Mouse (Mus musculus) limb, embryonic 14.5 days (tissue): ENCODE measurements at regions not wholly inside any gene's neighbourhood (a gene's known extent, or its start where the extent isn't known, plus 50 kb on each side); places are given as distances from the start of the nearest gene placed in this dataset.

ENCODE experiments used
- ATAC-seq: fragments of 200-750 bp; cut with Nextera tagmentation; 2 replicates; pipeline ENCODE4 v1.8.0; 2017; ENCODE audit warnings: low read depth, moderate number of reproducible peaks, moderate TSS enrichment; ENCODE audit not compliant: low FRiP score
- DNase-seq: peaks from one replicate; pipeline ENCODE4 v3.0.0-alpha.2; 2015; ENCODE audit warnings: low spot score
- H3K27ac ChIP-seq: fragments of 300-500 bp; sonication (generic); replicated peaks from 2 replicates; pipeline ENCODE4 v1.5.1; 2014; ENCODE audit warnings: low read depth, mild to moderate bottlenecking, low read length, moderate library complexity, mixed read lengths
- H3K27me3 ChIP-seq: fragments of 300-500 bp; sonication (generic); 2 replicates; pipeline ENCODE4 v1.6.1; 2014; ENCODE audit warnings: low read length, mixed read lengths; ENCODE audit not compliant: control insufficient read depth, insufficient read depth
- H3K36me3 ChIP-seq: fragments of 300-500 bp; sonication (generic); 2 replicates; pipeline ENCODE4 v1.6.1; 2014; ENCODE audit warnings: mild to moderate bottlenecking, low read length, moderate library complexity, mixed read lengths; ENCODE audit not compliant: control insufficient read depth, insufficient read depth
- H3K4me1 ChIP-seq: fragments of 300-500 bp; sonication (generic); 2 replicates; pipeline ENCODE4 v1.6.1; 2014; ENCODE audit warnings: antibody characterized with exemption, low read length, mixed read lengths; ENCODE audit not compliant: control insufficient read depth, insufficient read depth
- H3K4me2 ChIP-seq: fragments of 300-500 bp; sonication (generic); replicated peaks from 2 replicates; pipeline ENCODE4 v1.6.1; 2014; ENCODE audit warnings: low read depth, mild to moderate bottlenecking, low read length, moderate library complexity; ENCODE audit not compliant: severe bottlenecking
- H3K4me3 ChIP-seq: fragments of 300-500 bp; sonication (generic); replicated peaks from 2 replicates; pipeline ENCODE4 v1.5.1; 2014; ENCODE audit warnings: low read length
- H3K9ac ChIP-seq: fragments of 300-500 bp; sonication (generic); 2 replicates; pipeline ENCODE4 v1.6.1; 2014; ENCODE audit warnings: mild to moderate bottlenecking, low read depth, low read length, moderate library complexity; ENCODE audit not compliant: severe bottlenecking
- H3K9me3 ChIP-seq: fragments of 300-500 bp; sonication (generic); 2 replicates; pipeline ENCODE4 v1.6.1; 2016; ENCODE audit warnings: low read length; ENCODE audit not compliant: control insufficient read depth
- POLR2A ChIP-seq: fragments of 200-500 bp; IDR thresholded peaks from 2 replicates; pipeline ENCODE4 v1.8.0; 2012; ENCODE audit warnings: inconsistent platforms, mild to moderate bottlenecking, moderate library complexity, borderline replicate concordance; ENCODE audit not compliant: insufficient read depth, insufficient read length; ENCODE audit errors: extremely low read depth
- WGBS: fragments of 180-500 bp; shearing (Covaris S2); extraction: QIAGEN DNeasy Blood & Tissue Kit; methylation state at CpG from one replicate; pipeline ENCODE4 v1.1.7; 2014; 5-methylcytosine and 5-hydroxymethylcytosine counted together

GRCm38 (mm10) chr9:113300846-113301245 lies 407.2 kb downstream of the Pdcd6ip start:
- 12% methylated on average over 2 of the region's 2 CpGs for WGBS
- H3K4me2 ChIP-seq, result no peak overlapping the region
- no peaks in the 10 kb centered on the region for H3K4me1 ChIP-seq
- DNase-seq (no peak), ATAC-seq (no peak)
- H3K4me3 ChIP-seq, result no peak overlapping the region
- H3K9ac ChIP-seq, result no peak overlapping the region
- no peaks in the 10 kb centered on the region for H3K9me3 ChIP-seq
- no peak overlapping the region for H3K27ac ChIP-seq
- no peaks in the 10 kb centered on the region for H3K27me3 ChIP-seq
- no peak for TF ChIP-seq POLR2A
- no peaks in the 10 kb centered on the region for H3K36me3 ChIP-seq

GRCm38 (mm10) chr9:113299900-113300299 lies 408.2 kb downstream of the Pdcd6ip start:
- 38% methylated on average over 3 of the region's 3 CpGs for WGBS
- no peaks in the 10 kb centered on the region for H3K9me3 ChIP-seq
- no peak overlapping the region for H3K9ac ChIP-seq
- H3K36me3 ChIP-seq, result no peaks in the 10 kb centered on the region
- ATAC-seq (no peak), DNase-seq (no peak)
- H3K4me2 ChIP-seq, result no peak overlapping the region
- no peaks in the 10 kb centered on the region for H3K4me1 ChIP-seq
- H3K27me3 ChIP-seq, result no peaks in the 10 kb centered on the region
- H3K4me3 ChIP-seq, result no peak overlapping the region
- TF ChIP-seq POLR2A, result no peak
- H3K27ac ChIP-seq, result no peak overlapping the region

- no peaks in the 10 kb centered on the region for H3K27me3 ChIP-seq
- WGBS, result 61% methylated on average over 5 of the region's 5 CpGs
- no peak overlapping the region for H3K27ac ChIP-seq
- H3K4me1 ChIP-seq, result no peaks in the 10 kb centered on the region
- no peaks in the 10 kb centered on the region for H3K9me3 ChIP-seq
- TF ChIP-seq POLR2A, result no peak
- DNase-seq (no peak), ATAC-seq (no peak)
- no peak overlapping the region for H3K9ac ChIP-seq
- H3K4me2 ChIP-seq, result no peak overlapping the region
- no peak overlapping the region for H3K4me3 ChIP-seq
- no peaks in the 10 kb centered on the region for H3K36me3 ChIP-seq
These were observed 412.1 kb downstream of the Pdcd6ip start for GRCm38 (mm10) chr9:113295850-113296467.

- no peaks in the 10 kb centered on the region for H3K9me3 ChIP-seq
- TF ChIP-seq POLR2A, result no peak
- ATAC-seq, result no peak
- H3K27ac ChIP-seq, result no peak overlapping the region
- H3K9ac ChIP-seq, result no peak overlapping the region
- no peak overlapping the region for H3K4me3 ChIP-seq
- no peaks in the 10 kb centered on the region for H3K36me3 ChIP-seq
- WGBS, result 28% methylated on average over 4 of the region's 4 CpGs
- no peaks in the 10 kb centered on the region for H3K27me3 ChIP-seq
- no peak overlapping the region for H3K4me2 ChIP-seq
- DNase-seq, result no peak
- no peaks in the 10 kb centered on the region for H3K4me1 ChIP-seq
These were observed 420.7 kb downstream of the Pdcd6ip start for GRCm38 (mm10) chr9:113287397-113287796.

GRCm38 (mm10) chr9:113283244-113283643 lies 424.8 kb downstream of the Pdcd6ip start:
- no peak for TF ChIP-seq POLR2A
- Histone ChIP-seq H3K36me3 (no peaks in the 10 kb centered on the region), H3K4me1 (no peaks in the 10 kb centered on the region), H3K27ac (no peak overlapping the region), H3K4me2 (no peak overlapping the region), H3K9ac (no peak overlapping the region), H3K4me3 (no peak overlapping the region), H3K27me3 (no peaks in the 10 kb centered on the region), H3K9me3 (no peaks in the 10 kb centered on the region)
- no peak for ATAC-seq
- no peak for DNase-seq
- 43% methylated on average over 1 of the region's 1 CpGs for WGBS

- H3K27ac ChIP-seq, result no peak overlapping the region
- 81% methylated on average over 4 of the region's 4 CpGs for WGBS
These were observed 437.5 kb downstream of the Pdcd6ip start for GRCm38 (mm10) chr9:113270595-113270994.

More at GRCm38 (mm10) chr9:113270595-113270994, 437.5 kb downstream of the Pdcd6ip start:
- no peak for DNase-seq
- Histone ChIP-seq H3K9ac (no peak overlapping the region), H3K4me1 (no peaks in the 10 kb centered on the region), H3K9me3 (no peaks in the 10 kb centered on the region), H3K36me3 (no peaks in the 10 kb centered on the region), H3K27me3 (no peaks in the 10 kb centered on the region), H3K4me2 (no peak overlapping the region), H3K4me3 (no peak overlapping the region)
- no peak for TF ChIP-seq POLR2A
- ATAC-seq, result no peak
